Mouse (Mus musculus) CH12.LX (cell line): ENCODE measurements at regions not wholly inside any gene's neighbourhood (a gene's known extent, or its start where the extent isn't known, plus 50 kb on each side); places are given as distances from the start of the nearest gene placed in this dataset.

Experiments used
- DNase-seq: peaks from one replicate; pipeline ENCODE4 v3.0.0-alpha.2; 2013; ENCODE audit errors: extremely low read depth
- H3K27ac ChIP-seq: 2 replicates; pipeline ENCODE4 v1.5.1; 2012; ENCODE audit warnings: low read depth, mild to moderate bottlenecking, control low read depth, moderate library complexity; ENCODE audit not compliant: insufficient read depth
- H3K27me3 ChIP-seq: replicated peaks from 2 replicates; pipeline ENCODE3; 2012; ENCODE audit warnings: inconsistent platforms
- H3K36me3 ChIP-seq, 2 experiments: replicated peaks in 1 of 2; 2 replicates each; pipeline versions ENCODE3 to v1.6.1; 2012; ENCODE audit warnings: inconsistent platforms in 1 of 2, low read length in 1 of 2, mild to moderate bottlenecking in 1 of 2, mixed read lengths in 1 of 2, moderate library complexity in 1 of 2; ENCODE audit not compliant: control insufficient read depth in 1 of 2, insufficient read depth in 1 of 2
- H3K4me1 ChIP-seq, 2 experiments: 2 replicates each; pipeline ENCODE4 v1.6.1; 2012; ENCODE audit warnings: inconsistent platforms in 1 of 2, moderate library complexity in 1 of 2; ENCODE audit not compliant: insufficient read depth in 2 of 2, control insufficient read depth in 1 of 2
- H3K4me2 ChIP-seq: 2 replicates; pipeline ENCODE4 v1.6.1; 2012; ENCODE audit warnings: low read depth, mild to moderate bottlenecking, control low read depth; ENCODE audit not compliant: poor library complexity, insufficient read depth, severe bottlenecking
- H3K4me3 ChIP-seq, 3 experiments: fragments of 150-350 bp in 1 of 3; sonication (generic) in 1 of 3; replicated peaks in 1 of 3; 2 replicates each; pipeline versions ENCODE3 to v1.5.1; 2011 to 2012; ENCODE audit warnings: low read depth in 2 of 3, low read length in 2 of 3, mild to moderate bottlenecking in 2 of 3, moderate library complexity in 2 of 3, control low read depth in 1 of 3, improper control_type of control experiment in 1 of 3, inconsistent platforms in 1 of 3, mixed read lengths in 1 of 3; ENCODE audit not compliant: poor library complexity in 1 of 3
- H3K79me2 ChIP-seq: replicated peaks from 2 replicates; pipeline ENCODE4 v1.6.1; 2012; ENCODE audit warnings: mild to moderate bottlenecking, moderate library complexity; ENCODE audit not compliant: control insufficient read depth, poor library complexity, insufficient read depth, severe bottlenecking; ENCODE audit errors: extremely low read depth
- H3K9ac ChIP-seq: 2 replicates; pipeline ENCODE4 v1.6.1; 2012; ENCODE audit warnings: low read depth, mild to moderate bottlenecking, control low read depth, moderate library complexity; ENCODE audit not compliant: insufficient read depth
- H3K9me3 ChIP-seq: replicated peaks from 2 replicates; pipeline ENCODE3; 2012; ENCODE audit warnings: low read length, inconsistent platforms, mixed read lengths
- CHD1 ChIP-seq: IDR thresholded peaks from 2 replicates; pipeline ENCODE4 v1.6.1; 2012; ENCODE audit warnings: low read depth, low read length, improper control_type of control experiment, inconsistent platforms
- CHD2 ChIP-seq: IDR thresholded peaks from 2 replicates; pipeline ENCODE4 v1.6.1; 2011; ENCODE audit warnings: low read length, improper control_type of control experiment
- CTCF ChIP-seq, 2 experiments: IDR thresholded peaks in 1 of 2; conservative IDR thresholded peaks in 1 of 2; 2 replicates each; pipeline ENCODE4 v1.5.1; 2011 to 2012; ENCODE audit warnings: low read depth in 2 of 2, low read length in 2 of 2, improper control_type of control experiment in 1 of 2, inconsistent platforms in 1 of 2, mild to moderate bottlenecking in 1 of 2, moderate library complexity in 1 of 2
- ETS1 ChIP-seq: conservative IDR thresholded peaks from 2 replicates; pipeline ENCODE4 v1.6.1; 2012; ENCODE audit warnings: low read depth, mild to moderate bottlenecking, inconsistent platforms, low read length, improper control_type of control experiment, moderate library complexity
- MAX ChIP-seq: IDR thresholded peaks from 2 replicates; pipeline ENCODE4 v1.6.1; 2011; ENCODE audit warnings: low read length, improper control_type of control experiment
- MAZ ChIP-seq: IDR thresholded peaks from 2 replicates; pipeline ENCODE4 v1.6.1; 2012; ENCODE audit warnings: low read depth, mild to moderate bottlenecking, inconsistent platforms, low read length, improper control_type of control experiment, moderate library complexity
- MEF2A ChIP-seq: IDR thresholded peaks from 2 replicates; pipeline ENCODE4 v1.6.1; 2014; ENCODE audit warnings: low read depth, mild to moderate bottlenecking, inconsistent platforms, low read length, improper control_type of control experiment, borderline replicate concordance
- MXI1 ChIP-seq: IDR thresholded peaks from 2 replicates; pipeline ENCODE4 v1.6.1; 2011; ENCODE audit warnings: mild to moderate bottlenecking, low read depth, low read length, improper control_type of control experiment
- NELFE ChIP-seq: IDR thresholded peaks from 2 replicates; pipeline ENCODE4 v1.6.1; 2011; ENCODE audit warnings: low read depth, low read length, improper control_type of control experiment
- NRF1 ChIP-seq: IDR thresholded peaks from 2 replicates; pipeline ENCODE4 v1.6.1; 2014; ENCODE audit warnings: low read depth, mild to moderate bottlenecking, inconsistent platforms, low read length, improper control_type of control experiment, moderate library complexity
- PAX5 ChIP-seq: IDR thresholded peaks from 2 replicates; pipeline ENCODE4 v1.6.1; 2012; ENCODE audit warnings: low read length, inconsistent platforms, mixed read lengths
- RCOR1 ChIP-seq: conservative IDR thresholded peaks from 2 replicates; pipeline ENCODE4 v1.6.1; 2012; ENCODE audit warnings: low read depth, mild to moderate bottlenecking, inconsistent platforms, low read length, improper control_type of control experiment
- SIN3A ChIP-seq: IDR thresholded peaks from 2 replicates; pipeline ENCODE4 v1.6.1; 2012; ENCODE audit warnings: low read length, improper control_type of control experiment, inconsistent platforms
- SMC3 ChIP-seq: IDR thresholded peaks from 2 replicates; pipeline ENCODE4 v1.6.1; 2011; ENCODE audit warnings: low read depth, low read length, improper control_type of control experiment
- TBP ChIP-seq: conservative IDR thresholded peaks from 2 replicates; pipeline ENCODE4 v1.6.1; 2011; ENCODE audit warnings: low read depth, low read length, improper control_type of control experiment
- USF2 ChIP-seq: conservative IDR thresholded peaks from 2 replicates; pipeline ENCODE4 v1.6.1; 2011; ENCODE audit warnings: low read depth, low read length, improper control_type of control experiment
- dilution Hi-C: fragments of 300-500 bp; cut with MboI; formaldehyde crosslinking; loops from 2 replicates; pipeline ENCODE4 v1.14.3; 2020; ENCODE audit warnings: low sequenced_read_pairs; ENCODE audit not compliant: extremely low pct_unique_long_range_greater_than_20kb, extremely low pct_ligation_motif_present
- in situ Hi-C: fragments of 300-500 bp; cut with MboI; formaldehyde crosslinking; loops from 3 replicates; pipeline ENCODE4 v1.14.3; 2019; ENCODE audit warnings: low sequenced_read_pairs, low pct_ligation_motif_present, low pct_unique_long_range_greater_than_20kb, mixed read lengths

DNA sequence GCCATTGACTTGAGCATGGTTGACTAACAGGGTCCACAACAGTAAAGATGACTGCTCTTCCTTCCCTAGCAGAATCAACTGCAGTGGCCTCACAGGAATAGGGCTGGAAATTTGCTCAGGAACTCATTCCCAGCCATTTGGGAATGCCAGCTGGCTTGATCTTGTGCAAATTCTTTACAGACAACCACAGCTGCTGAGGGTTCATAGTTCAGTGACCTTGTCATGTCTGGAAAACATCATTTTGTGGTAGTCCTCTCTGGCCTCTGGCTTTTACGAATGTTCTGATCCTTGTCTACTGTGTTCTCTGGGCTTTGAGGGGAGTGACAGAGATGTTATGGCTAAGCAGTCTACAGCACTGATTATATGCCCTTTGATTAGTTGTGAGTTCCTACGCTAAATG is 432.0 kb downstream of the Gm21750 start:
- no peak for TF ChIP-seq NELFE
- no peak for TF ChIP-seq ETS1
- TF ChIP-seq MAZ, result no peak
- H3K9me3 ChIP-seq, result no peaks in the 10 kb centered on the region

DNA sequence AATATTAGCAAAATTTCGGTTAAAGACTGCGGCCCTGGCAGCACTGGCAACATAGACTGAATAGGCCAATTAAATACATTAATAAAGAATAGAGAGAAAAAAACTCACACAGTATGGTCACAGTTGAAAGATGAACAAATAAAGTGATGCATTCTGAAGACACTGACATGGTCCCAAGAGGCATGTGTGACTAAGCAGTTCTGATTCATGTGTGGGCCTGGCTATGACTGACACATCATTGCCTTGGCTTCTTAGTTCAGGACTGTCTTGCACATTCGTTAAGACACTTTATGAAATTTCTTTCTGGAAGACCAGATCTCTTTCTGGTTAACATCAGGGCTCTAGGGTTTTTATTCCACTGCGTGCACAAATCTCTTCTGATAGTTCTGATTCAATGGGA is 438.7 kb downstream of the Gm21750 start:
- peak; percentile 12 for DNase-seq
- Histone ChIP-seq H3K27ac (no peak overlapping the region), H3K9ac (no peak overlapping the region), H3K9me3 (no peaks in the 10 kb centered on the region), H3K27me3 (no peaks in the 10 kb centered on the region), H3K36me3 (no peaks in the 10 kb centered on the region), H3K79me2 (no peaks in the 10 kb centered on the region), H3K4me3 (no peak overlapping the region), H3K4me1 (no peaks in the 10 kb centered on the region), H3K4me2 (no peak overlapping the region)
- in situ Hi-C loops (no loop called here), dilution Hi-C loops (no loop called here)
- TF ChIP-seq MEF2A (no peak), TBP (no peak), MXI1 (no peak), SIN3A (no peak), CTCF (conservative IDR thresholded peaks at IDR 0.05 in 1 of 2, IDR thresholded peaks at IDR 0.05 in 1 of 2; ENCODE audit: low read depth in 2 of 2, low read length in 2 of 2) (no peak), RCOR1 (no peak)

More for the DNA sequence above, 432.0 kb downstream of the Gm21750 start:
- Histone ChIP-seq H3K79me2 (no peaks in the 10 kb centered on the region), H3K4me2 (no peak overlapping the region), H3K36me3 (no peaks in the 10 kb centered on the region), H3K9ac (no peak overlapping the region), H3K4me3 (no peak overlapping the region), H3K4me1 (no peaks in the 10 kb centered on the region), H3K27ac (no peak overlapping the region), H3K27me3 (no peaks in the 10 kb centered on the region)
- in situ Hi-C loops (no loop called here), dilution Hi-C loops (no loop called here)
- no peak for DNase-seq

DNA sequence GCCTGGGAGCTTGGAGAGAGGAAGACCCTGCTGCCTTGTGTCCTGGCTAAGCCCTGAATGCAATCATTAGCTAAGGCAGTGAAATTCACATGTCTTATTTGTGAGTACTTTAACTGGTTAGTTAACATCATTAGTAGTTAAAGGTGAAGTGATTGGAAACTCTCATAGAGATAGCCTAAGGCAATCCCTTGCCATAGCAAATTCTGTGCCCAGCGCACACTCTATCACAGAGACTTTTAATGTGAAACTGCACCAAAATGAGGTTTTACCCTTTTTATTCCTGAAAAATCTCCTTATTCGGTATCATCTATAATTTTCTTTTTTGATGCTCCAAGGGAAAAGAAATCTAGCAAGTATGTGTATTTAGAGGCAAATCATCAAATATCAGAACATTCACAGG is 451.6 kb downstream of the Gm21750 start:
- dilution Hi-C loops, result no loop called here
- in situ Hi-C loops, result no loop called here
- no peak for DNase-seq

More for the DNA sequence above, 451.6 kb downstream of the Gm21750 start:
- Histone ChIP-seq H3K4me1 (no peaks in the 10 kb centered on the region), H3K79me2 (no peaks in the 10 kb centered on the region), H3K4me2 (no peak overlapping the region), H3K9ac (no peak overlapping the region), H3K27me3 (no peaks in the 10 kb centered on the region), H3K36me3 (no peaks in the 10 kb centered on the region), H3K27ac (no peak overlapping the region), H3K9me3 (no peaks in the 10 kb centered on the region), H3K4me3 (no peak overlapping the region)
- TF ChIP-seq NRF1, result no peak
- no peak for TF ChIP-seq TBP
- TF ChIP-seq SMC3, result no peak
- TF ChIP-seq CHD1, result no peak
- TF ChIP-seq MXI1, result no peak
- no peak for TF ChIP-seq USF2
- no peak for TF ChIP-seq CHD2
- TF ChIP-seq MAX, result no peak
- TF ChIP-seq SIN3A, result no peak
- TF ChIP-seq PAX5, result no peak
